Mouse (Mus musculus): ENCODE results near the gene Gm20388. TPM values are rescaled to one million over a fixed set of nuclear protein-coding genes. Genes with fewer than 3 reads are reported as not detected.

Gm20388 gene
- polyA plus RNA-seq, 1 experiment from 2014 or later, result not detected

- no peaks in the 10 kb centered on the region for H3K36me3 ChIP-seq
- peaks cover 41% of the 10 kb centered on the region for H3K4me1 ChIP-seq (replicated peaks)
- H3K4me3 ChIP-seq, result no peak overlapping the region
- 84% methylated on average over 19 of the region's 19 CpGs for WGBS
- no peak overlapping the region for H3K9ac ChIP-seq
- no peak for ATAC-seq (replicated peaks; ENCODE audit: insufficient number of reproducible peaks, insufficient read depth, low FRiP score, low read depth)
- H3K27ac ChIP-seq, result no peak overlapping the region
- no peak overlapping the region for H3K4me2 ChIP-seq
- no peaks in the 10 kb centered on the region for H3K9me3 ChIP-seq (replicated peaks)
- H3K27me3 ChIP-seq, result no peaks in the 10 kb centered on the region
These were observed 3072.7 kb downstream of the Gm20388 start for GRCm38 (mm10) chr8:122983178-122983942.

- 83% methylated on average over 3 of the region's 3 CpGs for WGBS
These were observed 3073.5 kb downstream of the Gm20388 start for GRCm38 (mm10) chr8:122984175-122984574.

GRCm38 (mm10) chr8:122986501-122987184 is 3076.0 kb downstream of the Gm20388 start:
- H3K4me1 ChIP-seq (replicated peaks), result peaks cover 35% of the 10 kb centered on the region
- no peak for ATAC-seq (replicated peaks; ENCODE audit: insufficient number of reproducible peaks, insufficient read depth, low FRiP score, low read depth)

More at GRCm38 (mm10) chr8:122984175-122984574, 3073.5 kb downstream of the Gm20388 start:
- Histone ChIP-seq H3K9ac (no peak overlapping the region), H3K27me3 (no peaks in the 10 kb centered on the region), H3K36me3 (no peaks in the 10 kb centered on the region), H3K27ac (no peak overlapping the region), H3K4me2 (no peak overlapping the region), H3K4me3 (no peak overlapping the region), H3K4me1 (replicated peaks) (peaks cover 39% of the 10 kb centered on the region), H3K9me3 (replicated peaks) (no peaks in the 10 kb centered on the region)
- no peak for ATAC-seq (replicated peaks; ENCODE audit: insufficient number of reproducible peaks, insufficient read depth, low FRiP score, low read depth)

GRCm38 (mm10) chr8:122987255-122987654 is 3076.6 kb downstream of the Gm20388 start:
- Histone ChIP-seq H3K36me3 (no peaks in the 10 kb centered on the region), H3K27ac (no peak overlapping the region), H3K4me1 (replicated peaks) (peaks cover 40% of the 10 kb centered on the region), H3K4me3 (no peak overlapping the region), H3K27me3 (no peaks in the 10 kb centered on the region), H3K9me3 (replicated peaks) (no peaks in the 10 kb centered on the region), H3K4me2 (no peak overlapping the region), H3K9ac (no peak overlapping the region)
- WGBS, result 24% methylated on average over 2 of the region's 2 CpGs
- ATAC-seq (replicated peaks; ENCODE audit: insufficient number of reproducible peaks, insufficient read depth, low FRiP score, low read depth), result no peak

More at GRCm38 (mm10) chr8:122986501-122987184, 3076.0 kb downstream of the Gm20388 start:
- no peaks in the 10 kb centered on the region for H3K36me3 ChIP-seq
- no peak overlapping the region for H3K4me2 ChIP-seq
- H3K27me3 ChIP-seq, result no peaks in the 10 kb centered on the region
- WGBS, result 80% methylated on average over 8 of the region's 8 CpGs
- no peak overlapping the region for H3K9ac ChIP-seq
- no peak overlapping the region for H3K27ac ChIP-seq
- no peaks in the 10 kb centered on the region for H3K9me3 ChIP-seq (replicated peaks)
- no peak overlapping the region for H3K4me3 ChIP-seq

GRCm38 (mm10) chr8:122988955-122989354 is 3078.3 kb downstream of the Gm20388 start:
- H3K27ac ChIP-seq, result no peak overlapping the region
- H3K4me3 ChIP-seq, result no peak overlapping the region
- no peaks in the 10 kb centered on the region for H3K27me3 ChIP-seq
- 65% methylated on average over 3 of the region's 3 CpGs for WGBS
- no peak overlapping the region for H3K4me2 ChIP-seq
- H3K4me1 ChIP-seq (replicated peaks), result peaks cover 53% of the 10 kb centered on the region
- no peaks in the 10 kb centered on the region for H3K9me3 ChIP-seq (replicated peaks)
- ATAC-seq (replicated peaks; ENCODE audit: insufficient number of reproducible peaks, insufficient read depth, low FRiP score, low read depth), result no peak
- H3K36me3 ChIP-seq, result no peaks in the 10 kb centered on the region
- H3K9ac ChIP-seq, result no peak overlapping the region

GRCm38 (mm10) chr8:122989976-122990375 is 3079.3 kb downstream of the Gm20388 start:
- H3K27ac ChIP-seq, result no peak overlapping the region
- no peaks in the 10 kb centered on the region for H3K9me3 ChIP-seq (replicated peaks)
- ATAC-seq (replicated peaks; ENCODE audit: insufficient number of reproducible peaks, insufficient read depth, low FRiP score, low read depth), result no peak
- H3K4me1 ChIP-seq (replicated peaks), result peaks cover 63% of the 10 kb centered on the region
- no peaks in the 10 kb centered on the region for H3K27me3 ChIP-seq
- no peak overlapping the region for H3K4me3 ChIP-seq
- H3K4me2 ChIP-seq, result no peak overlapping the region
- no peaks in the 10 kb centered on the region for H3K36me3 ChIP-seq
- no peak overlapping the region for H3K9ac ChIP-seq
- whole genome bisulfite sequencing, result 78% methylated on average over 2 of the region's 2 CpGs

- no peak for ATAC-seq (replicated peaks; ENCODE audit: insufficient number of reproducible peaks, insufficient read depth, low FRiP score, low read depth)
- H3K36me3 ChIP-seq, result no peaks in the 10 kb centered on the region
- no peak overlapping the region for H3K9ac ChIP-seq
- no peaks in the 10 kb centered on the region for H3K9me3 ChIP-seq (replicated peaks)
- H3K4me1 ChIP-seq (replicated peaks), result peaks cover 55% of the 10 kb centered on the region
- no peak overlapping the region for H3K4me3 ChIP-seq
- no peaks in the 10 kb centered on the region for H3K27me3 ChIP-seq
- WGBS, result 83% methylated on average over 5 of the region's 5 CpGs
- no peak overlapping the region for H3K4me2 ChIP-seq
- no peak overlapping the region for H3K27ac ChIP-seq
These were observed 3080.7 kb downstream of the Gm20388 start for GRCm38 (mm10) chr8:122991368-122991767.

- WGBS, result 53% methylated on average over 2 of the region's 2 CpGs
- H3K4me1 ChIP-seq (replicated peaks), result peaks cover 55% of the 10 kb centered on the region
- no peaks in the 10 kb centered on the region for H3K27me3 ChIP-seq
- H3K4me2 ChIP-seq, result no peak overlapping the region
- H3K9me3 ChIP-seq (replicated peaks), result no peaks in the 10 kb centered on the region
- H3K36me3 ChIP-seq, result no peaks in the 10 kb centered on the region
- H3K27ac ChIP-seq, result no peak overlapping the region
- H3K4me3 ChIP-seq, result no peak overlapping the region
- no peak overlapping the region for H3K9ac ChIP-seq
- ATAC-seq (replicated peaks; ENCODE audit: insufficient number of reproducible peaks, insufficient read depth, low FRiP score, low read depth), result no peak
These were observed 3081.7 kb downstream of the Gm20388 start for GRCm38 (mm10) chr8:122992296-122992695.

- ATAC-seq (replicated peaks; ENCODE audit: insufficient number of reproducible peaks, insufficient read depth, low FRiP score, low read depth), result no peak
- H3K36me3 ChIP-seq, result no peaks in the 10 kb centered on the region
- H3K4me2 ChIP-seq, result no peak overlapping the region
- no peak overlapping the region for H3K9ac ChIP-seq
- no peaks in the 10 kb centered on the region for H3K27me3 ChIP-seq
- peaks cover 55% of the 10 kb centered on the region for H3K4me1 ChIP-seq (replicated peaks)
- H3K9me3 ChIP-seq (replicated peaks), result no peaks in the 10 kb centered on the region
- no peak overlapping the region for H3K4me3 ChIP-seq
- no peak overlapping the region for H3K27ac ChIP-seq
- WGBS, result 79% methylated on average over 3 of the region's 3 CpGs
These were observed 3082.4 kb downstream of the Gm20388 start for GRCm38 (mm10) chr8:122993031-122993430.

GRCm38 (mm10) chr8:122993740-122994139 is 3083.1 kb downstream of the Gm20388 start:
- no peak for ATAC-seq (replicated peaks; ENCODE audit: insufficient number of reproducible peaks, insufficient read depth, low FRiP score, low read depth)
- H3K36me3 ChIP-seq, result no peaks in the 10 kb centered on the region
- peaks cover 61% of the 10 kb centered on the region for H3K4me1 ChIP-seq (replicated peaks)
- 41% methylated on average over 5 of the region's 5 CpGs for WGBS
- H3K27me3 ChIP-seq, result no peaks in the 10 kb centered on the region
- H3K9ac ChIP-seq, result no peak overlapping the region
- no peak overlapping the region for H3K27ac ChIP-seq
- no peak overlapping the region for H3K4me3 ChIP-seq
- H3K9me3 ChIP-seq (replicated peaks), result no peaks in the 10 kb centered on the region
- H3K4me2 ChIP-seq, result no peak overlapping the region

- no peak for ATAC-seq (replicated peaks; ENCODE audit: insufficient number of reproducible peaks, insufficient read depth, low FRiP score, low read depth)
These were observed 3087.3 kb downstream of the Gm20388 start for GRCm38 (mm10) chr8:122997963-122998362.

More at GRCm38 (mm10) chr8:122997963-122998362, 3087.3 kb downstream of the Gm20388 start:
- Histone ChIP-seq H3K36me3 (no peaks in the 10 kb centered on the region), H3K27me3 (no peaks in the 10 kb centered on the region), H3K4me1 (replicated peaks) (peaks cover 41% of the 10 kb centered on the region), H3K27ac (peak overlapping the region; percentile 35; the same call in 1 of the 2 replicates), H3K4me2 (no peak overlapping the region), H3K9ac (no peak overlapping the region), H3K9me3 (replicated peaks) (no peaks in the 10 kb centered on the region), H3K4me3 (no peak overlapping the region)
- 45% methylated on average over 4 of the region's 4 CpGs for WGBS
